8 mouse cellular contexts compared by ENCODE assay signal in the genomic region with DNA sequence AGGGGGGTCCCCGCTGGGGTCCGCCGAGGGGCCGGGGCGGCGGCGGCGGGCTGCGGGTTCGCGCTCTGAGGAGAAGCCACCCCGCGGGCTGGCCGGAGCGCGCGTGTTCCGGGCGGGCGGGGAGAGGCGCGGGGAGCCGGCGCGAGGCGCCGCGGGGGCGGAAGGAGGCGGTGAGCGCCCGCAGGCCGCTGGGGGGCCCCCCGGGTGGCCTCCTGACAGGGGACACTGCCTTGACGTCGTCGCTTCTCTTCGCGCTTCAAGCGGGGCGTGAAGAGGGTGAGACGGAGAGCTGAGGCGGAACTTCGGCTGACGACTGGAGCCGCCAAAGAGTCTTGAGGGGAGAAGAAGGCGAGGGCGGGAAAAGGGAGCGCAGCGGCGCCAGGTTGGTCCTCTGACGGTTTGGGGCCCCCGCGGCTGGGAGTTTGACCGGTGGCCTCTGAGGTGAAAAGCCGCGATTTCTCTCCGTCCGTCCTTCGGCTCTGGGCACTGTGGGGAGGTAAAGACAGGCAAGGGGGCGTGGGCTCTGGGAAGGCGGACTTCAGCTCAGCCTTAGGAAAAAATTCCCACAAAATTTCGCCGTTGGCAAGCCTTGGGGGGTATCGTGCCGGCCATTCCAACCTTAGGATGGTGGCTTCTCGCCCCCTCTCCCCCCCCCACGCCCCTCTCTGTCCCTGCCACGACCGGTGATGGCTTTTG. TPM values are rescaled to one million over a fixed set of nuclear protein-coding genes. Genes with fewer than 3 reads are reported as not detected.
A peak's percentile ranks its signal among the peaks of the same experiment; 100 is the strongest.
DNase-seq lines count a peak whose midpoint lies in the region; ATAC-seq and TF ChIP-seq lines count a peak whose summit lies in the region.

No protein-coding gene starts in this region.

- 0 out of 2 replicates have a peak, but pooled peaks cover 12% of the 10 kb centered on the region for H3K27me3 ChIP-seq in heart, postnatal 0 days (ENCODE audit: control insufficient read depth, insufficient read depth, low read length)
- H3K27me3 ChIP-seq in hindbrain, embryonic 12.5 days: peaks cover 7% of the 10 kb centered on the region
- H3K27me3 ChIP-seq in midbrain, embryonic 12.5 days: peaks cover 13% of the 10 kb centered on the region

- intact Hi-C loops in gastrocnemius, postnatal 14 days (cut with DNase I; ENCODE audit: low total_unique reads): no loop called here

- peak overlapping the region; percentile 61 for H3K4me2 ChIP-seq in heart, postnatal 0 days (ENCODE audit: low read depth, low read length)
- H3K4me2 ChIP-seq in hindbrain, embryonic 12.5 days (replicated peaks): peak overlapping the region; percentile 74
- H3K4me2 ChIP-seq in midbrain, embryonic 12.5 days (replicated peaks): peak overlapping the region; percentile 65

- ATAC-seq in heart, postnatal 0 days (ENCODE audit: insufficient read depth, low read depth): no peak
- ATAC-seq in hindbrain, embryonic 12.5 days (ENCODE audit: low FRiP score): peak; percentile 60
- ATAC-seq in midbrain, embryonic 12.5 days (ENCODE audit: low FRiP score, low read depth): peak; percentile 81
- ATAC-seq in monocyte, adult 5-6 weeks (replicated peaks; ENCODE audit: insufficient number of reproducible peaks, low FRiP score, low TSS enrichment, poor library complexity, severe bottlenecking): no peak

- no peaks in the 10 kb centered on the region for H3K9me3 ChIP-seq in heart, postnatal 0 days (replicated peaks; ENCODE audit: control insufficient read depth, low read length)
- H3K9me3 ChIP-seq in hindbrain, embryonic 12.5 days (replicated peaks): no peaks in the 10 kb centered on the region
- H3K9me3 ChIP-seq in midbrain, embryonic 12.5 days: no peaks in the 10 kb centered on the region

- DNase-seq in heart, postnatal 0 days (ENCODE audit: low spot score): no peak
- DNase-seq in heart, adult 9 months (ENCODE audit: low spot score in 2 of 2): no peak
- peak; percentile 14 for DNase-seq in embryo, embryonic 10 days (ENCODE audit: low spot score)
- no peak for DNase-seq in gastrocnemius, postnatal 14 days
- no peak for DNase-seq in natural killer cell, adult 2 months (ENCODE audit: low spot score in 2 of 2)

- no peak for TF ChIP-seq EP300 in heart, postnatal 0 days (IDR thresholded peaks at IDR 0.05; ENCODE audit: low read depth)

- 22% methylated on average over 45 of the region's 70 CpGs for WGBS in heart, postnatal 0 days
- 28% methylated on average over 56 of the region's 70 CpGs for WGBS in hindbrain, embryonic 12.5 days
- WGBS in midbrain, embryonic 12.5 days: 15% methylated on average over 58 of the region's 70 CpGs

- no peak overlapping the region for H3K9ac ChIP-seq in heart, postnatal 0 days (replicated peaks; ENCODE audit: low read depth, low read length)
- peak overlapping the region; percentile 43; the same call in 1 of the 2 replicates for H3K9ac ChIP-seq in hindbrain, embryonic 12.5 days
- peak overlapping the region; percentile 24; the same call in 1 of the 2 replicates for H3K9ac ChIP-seq in midbrain, embryonic 12.5 days (replicated peaks)

- peak overlapping the region; percentile 38 for H3K4me3 ChIP-seq in heart, postnatal 0 days (ENCODE audit: low read depth, low read length)
- peak overlapping the region; percentile 45 for H3K4me3 ChIP-seq in hindbrain, embryonic 12.5 days
- H3K4me3 ChIP-seq in midbrain, embryonic 12.5 days: peak overlapping the region; percentile 49

- no peak for TF ChIP-seq CTCF in heart, postnatal 0 days (IDR thresholded peaks at IDR 0.05; ENCODE audit: low read depth)

- H3K27ac ChIP-seq in heart, postnatal 0 days (ENCODE audit: low read depth): no peak overlapping the region
- H3K27ac ChIP-seq in hindbrain, embryonic 12.5 days: no peak overlapping the region
- H3K27ac ChIP-seq in midbrain, embryonic 12.5 days (replicated peaks): no peak overlapping the region

- no peaks in the 10 kb centered on the region for H3K4me1 ChIP-seq in heart, postnatal 0 days (ENCODE audit: control insufficient read depth, insufficient read depth)
- H3K4me1 ChIP-seq in hindbrain, embryonic 12.5 days: no peaks in the 10 kb centered on the region
- no peaks in the 10 kb centered on the region for H3K4me1 ChIP-seq in midbrain, embryonic 12.5 days

- H3K36me3 ChIP-seq in heart, postnatal 0 days (replicated peaks; ENCODE audit: control insufficient read depth, insufficient read depth, low read length): no peaks in the 10 kb centered on the region
- no peaks in the 10 kb centered on the region for H3K36me3 ChIP-seq in hindbrain, embryonic 12.5 days
- H3K36me3 ChIP-seq in midbrain, embryonic 12.5 days: no peaks in the 10 kb centered on the region

RNA-seq across cellular contexts. Expression of a gene that starts 4.0 kb away (rescaled TPM):
- not detected in 2 replicates for total RNA-seq in heart, postnatal 0 days (2014; rRNA removed; ENCODE audit: low replicate concordance)
- not detected in 2 replicates for polyA plus RNA-seq in heart, postnatal 0 days (2015; fragmentation: Nextera tagmentation; extraction: Ambion mirVana)
- 0.66 and 1.9 TPM in 2 replicates for polyA plus RNA-seq in hindbrain, embryonic 12.5 days (2016; fragmentation: Nextera tagmentation; extraction: Ambion mirVana)
- polyA plus RNA-seq in midbrain, embryonic 12.5 days (2016; fragmentation: Nextera tagmentation; extraction: Ambion mirVana): 0.97 and 1.8 TPM in 2 replicates
- total RNA-seq in gastrocnemius, postnatal 14 days (2021): under 1 TPM in 1 of 2 experiments, not detected in 1; 0.21 TPM
- total RNA-seq in monocyte, adult 5-6 weeks (2017): not detected in 3 replicates

Comparison
In these comparisons a context has a peak if more than half of its experiments do, and no peak if none do; other contexts are left out.
1. ATAC-seq: peak in hindbrain, embryonic 12.5 days (single experiment) and midbrain, embryonic 12.5 days (single experiment); none in heart, postnatal 0 days (single experiment) and monocyte, adult 5-6 weeks (single experiment).
2. Peak in every context shown above with its lines, with median percentiles within 50 percentile points of each other: H3K4me2 ChIP-seq and H3K4me3 ChIP-seq.